Mouse (Mus musculus) MEL (cell line): ENCODE measurements around the gene Gm20388. TPM values are rescaled to one million over a fixed set of nuclear protein-coding genes. Genes with fewer than 3 reads are reported as not detected.

ENCODE experiments used
- DNase-seq: peaks from one replicate; pipeline ENCODE4 v3.0.0; 2011; ENCODE audit warnings: low read depth, low spot score
- H3K27ac ChIP-seq: 2 replicates; pipeline ENCODE4 v1.5.1; 2012; ENCODE audit warnings: low read depth, mild to moderate bottlenecking, control low read depth, low read length, moderate library complexity; ENCODE audit not compliant: control insufficient read depth
- H3K27me3 ChIP-seq, 2 experiments: fragments of 150-350 bp in 1 of 2; sonication (generic) in 1 of 2; 2 replicates each; pipeline ENCODE4 v1.6.1; 2012; ENCODE audit warnings: low read length in 2 of 2, mild to moderate bottlenecking in 2 of 2, improper control_type of control experiment in 1 of 2, moderate library complexity in 1 of 2; ENCODE audit not compliant: insufficient read depth in 2 of 2, control insufficient read depth in 1 of 2
- H3K36me3 ChIP-seq, 2 experiments: 2 replicates each; pipeline ENCODE4 v1.6.1; 2012 to 2014; ENCODE audit warnings: low read length in 2 of 2, improper control_type of control experiment in 1 of 2, inconsistent platforms in 1 of 2, mild to moderate bottlenecking in 1 of 2; ENCODE audit not compliant: insufficient read depth in 2 of 2, control insufficient read depth in 1 of 2
- H3K4me1 ChIP-seq, 2 experiments: fragments of 150-350 bp in 1 of 2; sonication (generic) in 1 of 2; 2 replicates each; pipeline ENCODE4 v1.6.1; 2012; ENCODE audit warnings: low read length in 2 of 2, improper control_type of control experiment in 1 of 2, mild to moderate bottlenecking in 1 of 2; ENCODE audit not compliant: insufficient read depth in 2 of 2, control insufficient read depth in 1 of 2
- H3K4me3 ChIP-seq, 2 experiments: fragments of 150-350 bp in 1 of 2; sonication (generic) in 1 of 2; 2 replicates each; pipeline ENCODE4 v1.5.1; 2012; ENCODE audit warnings: low read depth in 2 of 2, low read length in 2 of 2, mild to moderate bottlenecking in 2 of 2, moderate library complexity in 2 of 2, control low read depth in 1 of 2, improper control_type of control experiment in 1 of 2; ENCODE audit not compliant: control insufficient read depth in 1 of 2, insufficient read depth in 1 of 2
- H3K79me2 ChIP-seq: 2 replicates; pipeline ENCODE4 v1.6.1; 2012; ENCODE audit warnings: mild to moderate bottlenecking, low read length, moderate library complexity; ENCODE audit not compliant: control insufficient read depth, poor library complexity, insufficient read depth
- H3K9ac ChIP-seq: 2 replicates; pipeline ENCODE4 v1.6.1; 2012; ENCODE audit warnings: low read depth, mild to moderate bottlenecking, control low read depth, low read length, moderate library complexity; ENCODE audit not compliant: control insufficient read depth, poor library complexity, severe bottlenecking
- H3K9me3 ChIP-seq: fragments of 150-350 bp; sonication (generic); replicated peaks from 2 replicates; pipeline ENCODE4 v1.6.1; 2012; ENCODE audit warnings: mild to moderate bottlenecking, low read length, improper control_type of control experiment, moderate library complexity; ENCODE audit not compliant: insufficient read depth
- BHLHE40 ChIP-seq: IDR thresholded peaks from 2 replicates; pipeline ENCODE4 v1.6.1; 2012; ENCODE audit warnings: low read depth, mild to moderate bottlenecking, inconsistent platforms, low read length, improper control_type of control experiment, borderline replicate concordance
- CHD1 ChIP-seq: IDR thresholded peaks from 2 replicates; pipeline ENCODE4 v1.6.1; 2012; ENCODE audit warnings: low read depth, mild to moderate bottlenecking, inconsistent platforms, low read length, improper control_type of control experiment
- ELF1 ChIP-seq: IDR thresholded peaks from 2 replicates; pipeline ENCODE4 v1.6.1; 2014; ENCODE audit warnings: low read depth, mild to moderate bottlenecking, inconsistent platforms, low read length, improper control_type of control experiment, moderate library complexity
- HCFC1 ChIP-seq: IDR thresholded peaks from 2 replicates; pipeline ENCODE4 v1.6.1; 2012; ENCODE audit warnings: low read depth, mild to moderate bottlenecking, inconsistent platforms, low read length, improper control_type of control experiment, moderate library complexity
- MAFK ChIP-seq: IDR thresholded peaks from 2 replicates; pipeline ENCODE4 v1.6.1; 2011; ENCODE audit warnings: low read depth, mild to moderate bottlenecking, low read length, improper control_type of control experiment, borderline replicate concordance
- MAZ ChIP-seq: IDR thresholded peaks from 2 replicates; pipeline ENCODE4 v1.6.1; 2012; ENCODE audit warnings: low read depth, mild to moderate bottlenecking, inconsistent platforms, low read length, improper control_type of control experiment
- MEF2A ChIP-seq: IDR thresholded peaks from 2 replicates; pipeline ENCODE4 v1.6.1; 2014; ENCODE audit warnings: low read depth, mild to moderate bottlenecking, inconsistent platforms, low read length, improper control_type of control experiment; ENCODE audit not compliant: poor library complexity, insufficient replicate concordance, severe bottlenecking; ENCODE audit errors: extremely low read depth
- MYB ChIP-seq: IDR thresholded peaks from 2 replicates; pipeline ENCODE4 v1.6.1; 2011; ENCODE audit warnings: mild to moderate bottlenecking, low read depth, low read length, improper control_type of control experiment
- POLR2A ChIP-seq, 2 experiments: IDR thresholded peaks; 2 replicates each; pipeline ENCODE4 v1.6.1; 2011 to 2012; ENCODE audit warnings: low read length in 2 of 2, mild to moderate bottlenecking in 2 of 2, control low read depth in 1 of 2, improper control_type of control experiment in 1 of 2, low read depth in 1 of 2, moderate library complexity in 1 of 2; ENCODE audit not compliant: control insufficient read depth in 1 of 2, insufficient read depth in 1 of 2, poor library complexity in 1 of 2
- RCOR1 ChIP-seq: IDR thresholded peaks from 2 replicates; pipeline ENCODE4 v1.6.1; 2012; ENCODE audit warnings: low read depth, mild to moderate bottlenecking, inconsistent platforms, low read length, improper control_type of control experiment
- TAL1 ChIP-seq: IDR thresholded peaks from 2 replicates; pipeline ENCODE4 v1.6.1; 2012; ENCODE audit warnings: mild to moderate bottlenecking, inconsistent platforms, low read length, moderate library complexity, mixed read lengths
- TBP ChIP-seq: IDR thresholded peaks from 2 replicates; pipeline ENCODE4 v1.8.0; 2011; ENCODE audit warnings: low read depth, low read length, improper control_type of control experiment
- USF1 ChIP-seq: IDR thresholded peaks from 2 replicates; pipeline ENCODE4 v1.6.1; 2014; ENCODE audit warnings: low read depth, mild to moderate bottlenecking, inconsistent platforms, low read length, improper control_type of control experiment, moderate library complexity
- USF2 ChIP-seq, 2 experiments: IDR thresholded peaks; 2 replicates each; pipeline ENCODE4 v1.6.1; 2011 to 2012; ENCODE audit warnings: improper control_type of control experiment in 2 of 2, low read length in 2 of 2, borderline replicate concordance in 1 of 2, inconsistent platforms in 1 of 2, low read depth in 1 of 2, mild to moderate bottlenecking in 1 of 2; ENCODE audit not compliant: insufficient read depth in 1 of 2
- ZC3H11A ChIP-seq: IDR thresholded peaks from 2 replicates; pipeline ENCODE4 v1.6.1; 2012; ENCODE audit warnings: low read depth, mild to moderate bottlenecking, inconsistent platforms, low read length, improper control_type of control experiment
- polyA plus RNA-seq, 2 experiments: library from polyadenylated mRNA; stranded (reverse) in 1 of 2; unstranded in 1 of 2; fragments of >175 nt in 1 of 2; fragments of >200 nt in 1 of 2; gene quantifications; 2 replicates each; pipeline versions ENCODE4 v1.2.1 to v1.2.4; 2012; ENCODE audit warnings: low replicate concordance in 2 of 2, low read depth in 1 of 2; ENCODE audit not compliant: insufficient read length in 2 of 2, insufficient read depth in 1 of 2, missing spikeins in 1 of 2
- total RNA-seq: library from RNA; depleted of rRNA; stranded (reverse); fragments of 300-350 nt; gene quantifications from 2 replicates; pipeline ENCODE4 v1.2.3, GENCODE M21; 2012

Gene Gm20388
- total and polyA plus RNA-seq, 3 experiments, result 11.1 to 17.8 TPM; not detected in 1

DNA sequence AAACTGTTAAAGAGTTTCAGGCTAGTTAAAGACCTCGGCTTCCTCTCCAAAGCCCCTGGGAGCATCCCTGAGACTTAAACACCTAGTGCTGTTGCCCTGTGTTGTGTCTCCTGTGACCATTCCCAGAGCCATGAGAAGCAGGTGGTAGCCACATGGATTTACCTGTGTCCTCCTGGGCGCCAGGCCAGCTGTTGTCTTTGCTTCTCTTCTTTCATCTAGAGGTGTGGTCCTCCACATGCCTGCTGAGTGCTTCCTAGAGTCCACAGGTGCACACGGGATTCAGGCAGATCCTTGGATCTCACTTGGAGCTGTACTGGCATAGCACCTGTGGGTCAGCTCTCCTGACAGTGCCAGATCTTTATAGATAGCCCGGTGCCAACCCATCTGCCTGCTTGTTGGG is 4356.6 kb downstream of the Gm20388 start:
- H3K9me3 ChIP-seq, result no peaks in the 10 kb centered on the region
- no peak for TF ChIP-seq BHLHE40
- no peak for TF ChIP-seq USF1
- no peak for TF ChIP-seq MYB
- no peak for TF ChIP-seq CHD1
- no peak for TF ChIP-seq HCFC1
- TF ChIP-seq MEF2A, result no peak
- TF ChIP-seq ELF1, result no peak
- TF ChIP-seq USF2 (IDR thresholded peaks at IDR 0.05; ENCODE audit: borderline replicate concordance in 1 of 2, insufficient read depth in 1 of 2, low read depth in 1 of 2, low read length in 2 of 2), result no peak
- H3K27me3 ChIP-seq, result no peaks in the 10 kb centered on the region
- H3K4me1 ChIP-seq, result no peaks in the 10 kb centered on the region
- H3K36me3 ChIP-seq, result no peaks in the 10 kb centered on the region
- H3K79me2 ChIP-seq, result no peaks in the 10 kb centered on the region
- no peak overlapping the region for H3K4me3 ChIP-seq
- H3K27ac ChIP-seq, result no peak overlapping the region
- DNase-seq, result no peak
- H3K9ac ChIP-seq, result no peak overlapping the region

DNA sequence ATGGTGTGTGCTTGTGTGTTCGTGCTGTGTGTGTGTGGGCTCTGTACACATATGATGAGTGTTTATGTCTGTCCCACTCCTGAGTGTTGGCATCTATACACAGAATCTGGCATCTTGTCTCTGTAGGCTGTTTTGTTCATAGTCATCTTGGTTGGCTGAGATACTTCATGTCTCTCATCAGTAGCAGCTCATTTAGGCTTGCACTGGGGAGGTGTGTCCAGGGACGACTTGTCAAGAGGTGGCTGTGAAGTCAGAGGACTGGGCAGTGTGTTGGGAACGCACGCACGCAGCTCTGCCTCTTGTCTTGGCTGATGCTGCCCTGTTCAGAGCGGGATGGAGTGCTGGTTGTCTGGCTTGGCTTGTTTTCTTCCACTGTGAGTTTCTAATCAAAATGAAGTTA is 4359.9 kb downstream of the Gm20388 start:
- DNase-seq, result no peak
- Histone ChIP-seq H3K4me3 (no peak overlapping the region), H3K9ac (no peak overlapping the region), H3K36me3 (no peaks in the 10 kb centered on the region), H3K79me2 (no peaks in the 10 kb centered on the region), H3K9me3 (no peaks in the 10 kb centered on the region), H3K4me1 (no peaks in the 10 kb centered on the region), H3K27me3 (no peaks in the 10 kb centered on the region), H3K27ac (no peak overlapping the region)
- TF ChIP-seq TAL1 (no peak), RCOR1 (no peak), ZC3H11A (no peak), USF1 (no peak), TBP (no peak), MAFK (no peak)

DNA sequence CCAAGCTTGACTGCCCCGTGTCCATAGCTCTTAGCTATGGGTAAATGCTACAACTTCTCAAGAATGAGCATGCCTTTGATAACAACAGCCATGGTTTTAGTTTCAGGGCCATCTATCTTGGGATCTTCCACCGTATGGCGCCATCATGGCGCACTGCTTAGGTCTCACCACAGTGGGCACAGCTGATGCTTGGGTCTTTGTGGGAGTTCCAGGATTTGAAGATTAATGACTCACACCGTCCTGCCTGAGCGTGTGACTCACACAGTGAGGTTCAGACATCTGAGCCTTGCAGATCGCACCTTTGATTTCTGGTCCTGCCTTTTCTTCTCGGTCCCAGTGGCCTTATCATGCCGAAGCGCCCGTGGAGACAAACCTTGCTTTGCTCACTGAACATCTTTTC is 4360.3 kb downstream of the Gm20388 start:
- Histone ChIP-seq H3K27ac (no peak overlapping the region), H3K79me2 (no peaks in the 10 kb centered on the region), H3K36me3 (no peaks in the 10 kb centered on the region), H3K27me3 (no peaks in the 10 kb centered on the region), H3K9ac (no peak overlapping the region), H3K4me1 (no peaks in the 10 kb centered on the region), H3K9me3 (no peaks in the 10 kb centered on the region), H3K4me3 (no peak overlapping the region)
- TF ChIP-seq MAZ (no peak), POLR2A (IDR thresholded peaks at IDR 0.05; ENCODE audit: control insufficient read depth in 1 of 2, insufficient read depth in 1 of 2, low read depth in 1 of 2, low read length in 2 of 2, poor library complexity in 1 of 2) (no peak), MYB (no peak), USF1 (no peak)
- no peak for DNase-seq
